Mouse (Mus musculus): ENCODE data around the gene Rras.

DNA sequence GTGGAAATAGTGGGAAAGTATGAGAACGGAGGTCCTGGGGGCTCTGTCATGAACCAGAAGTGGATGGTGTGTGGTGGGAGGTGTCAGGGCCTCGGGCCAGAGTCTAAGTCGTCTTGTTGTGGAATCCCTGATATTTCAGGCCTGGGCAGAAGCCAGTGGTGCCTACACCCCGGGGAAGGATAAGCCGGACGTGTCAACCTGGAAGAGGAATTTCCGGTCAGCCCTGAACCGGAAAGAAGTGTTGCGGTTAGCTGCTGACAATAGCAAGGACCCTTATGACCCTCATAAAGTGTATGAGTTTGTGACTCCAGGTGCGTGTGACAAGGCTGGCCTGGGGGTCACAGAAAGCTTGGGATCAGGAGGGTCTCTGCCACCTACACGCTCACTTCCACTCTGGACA lies 18.0 kb upstream of the Rras start:
- TF ChIP-seq CTCF (IDR thresholded peaks at IDR 0.05; ENCODE audit: extremely low read depth, insufficient read depth, insufficient read length, insufficient replicate concordance) (no peak), POLR2A (IDR thresholded peaks at IDR 0.05; ENCODE audit: low read depth, low read length) (no peak)
